Mouse (Mus musculus) heart, embryonic 13.5 days (tissue): Measurements from ENCODE around the gene Mmp25. TPM values are rescaled to one million over a fixed set of nuclear protein-coding genes. Genes with fewer than 3 reads are reported as not detected.

Experiments used
- ATAC-seq: fragments of 200-750 bp; cut with Nextera tagmentation; 2 replicates; pipeline ENCODE4 v1.8.0; 2017; ENCODE audit warnings: moderate TSS enrichment; ENCODE audit not compliant: insufficient number of reproducible peaks, low FRiP score, low TSS enrichment; ENCODE audit errors: extremely low read depth
- H3K27ac ChIP-seq: fragments of 300-500 bp; sonication (generic); replicated peaks from 2 replicates; pipeline ENCODE4 v1.5.1; 2015; ENCODE audit warnings: moderate library complexity, mild to moderate bottlenecking, inconsistent platforms
- H3K27me3 ChIP-seq: fragments of 300-500 bp; sonication (generic); replicated peaks from 2 replicates; pipeline ENCODE4 v1.6.1; 2015; ENCODE audit warnings: mild to moderate bottlenecking, inconsistent platforms
- H3K36me3 ChIP-seq: fragments of 300-500 bp; sonication (generic); 2 replicates; pipeline ENCODE4 v1.6.1; 2015; ENCODE audit warnings: mild to moderate bottlenecking, inconsistent platforms
- H3K4me1 ChIP-seq: fragments of 300-500 bp; sonication (generic); 2 replicates; pipeline ENCODE4 v1.6.1; 2015; ENCODE audit warnings: inconsistent platforms
- H3K4me2 ChIP-seq: fragments of 300-500 bp; sonication (generic); 2 replicates; pipeline ENCODE4 v1.6.1; 2015; ENCODE audit warnings: inconsistent platforms, mild to moderate bottlenecking, moderate library complexity
- H3K4me3 ChIP-seq: fragments of 300-500 bp; sonication (generic); 2 replicates; pipeline ENCODE4 v1.5.1; 2015; ENCODE audit warnings: moderate library complexity, mild to moderate bottlenecking, inconsistent platforms
- H3K9ac ChIP-seq: fragments of 300-500 bp; sonication (generic); 2 replicates; pipeline ENCODE4 v1.6.1; 2015; ENCODE audit warnings: inconsistent platforms, mild to moderate bottlenecking, moderate library complexity
- H3K9me3 ChIP-seq: fragments of 300-500 bp; sonication (generic); 2 replicates; pipeline ENCODE4 v1.6.1; 2016; ENCODE audit warnings: inconsistent platforms
- WGBS: fragments of 180-500 bp; shearing (Covaris S2); methylation state at CpG from one replicate; pipeline ENCODE4 v1.1.7; 2015; ENCODE audit warnings: mixed read lengths; 5-methylcytosine and 5-hydroxymethylcytosine counted together
- polyA plus RNA-seq: library from polyadenylated mRNA; unstranded; fragments of >200 nt; fragmentation: Nextera tagmentation; extraction: Ambion mirVana; gene quantifications from 2 replicates; pipeline ENCODE4 v1.2.1, GENCODE M21; 2015

Gene Mmp25
- polyA plus RNA-seq: 0.32 and 0.62 TPM in 2 replicates

DNA sequence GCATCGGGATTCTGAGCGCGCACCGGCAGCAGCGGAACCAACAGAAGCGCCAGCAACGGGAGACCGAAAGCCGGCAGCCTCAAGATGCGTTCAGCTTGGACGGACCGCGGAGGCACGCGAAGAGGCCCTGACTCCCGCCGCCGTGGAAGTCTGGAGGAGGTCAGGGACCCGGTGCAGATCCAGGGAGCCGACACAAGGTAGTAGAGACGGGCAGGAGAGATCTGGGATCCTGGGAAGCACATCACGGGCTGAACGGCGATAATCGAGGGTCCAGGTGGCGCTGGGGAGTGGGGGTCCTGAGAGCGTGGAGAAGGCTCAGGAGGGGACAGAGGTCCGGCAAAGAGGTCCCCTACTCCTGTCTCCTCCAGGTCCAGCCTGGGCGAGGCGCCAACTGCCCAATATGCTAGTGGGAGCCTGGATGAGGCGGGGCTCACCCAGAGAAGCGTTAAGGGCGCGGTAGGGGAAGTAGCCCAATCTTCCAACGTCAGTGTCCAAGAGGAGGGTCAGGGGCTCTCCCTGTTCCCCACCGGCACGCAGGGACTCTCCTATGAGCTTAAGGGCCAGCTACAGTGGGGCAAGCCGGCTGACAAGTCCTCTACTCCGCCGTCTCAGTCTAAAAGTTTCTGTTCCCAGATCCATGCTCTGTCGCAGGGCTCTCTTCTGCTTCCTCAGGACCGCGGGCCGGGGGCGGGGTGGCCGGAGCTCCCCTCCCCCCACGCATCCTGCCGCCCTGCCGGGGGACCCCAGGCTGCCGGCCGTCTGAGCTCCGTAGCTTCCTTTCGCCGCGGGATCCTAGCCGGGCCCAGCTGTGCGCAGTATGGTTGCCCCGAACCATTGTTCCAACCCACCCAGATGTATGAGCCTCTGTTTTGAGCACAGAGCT lies at the start of gene Mmp25:
Gene Mmp25 (minus strand): TSS at position 665 of the 883 bp plus-strand sequence.
- 0 out of 2 replicates have a peak, but pooled peaks have one; percentile 10 for ATAC-seq
- 2% methylated on average over 58 of the region's 58 CpGs for WGBS
- Histone ChIP-seq H3K27ac (no peak within 1 kb of the TSS), H3K9me3 (peaks cover 7% of the 10 kb centered on the region; the same call in 1 of the 2 replicates), H3K36me3 (no peaks in the 10 kb centered on the region), H3K4me3 (peak within 1 kb of the TSS; percentile 60), H3K4me1 (peaks cover 16% of the 10 kb centered on the region), H3K9ac (peak within 1 kb of the TSS; percentile 75), H3K4me2 (peak within 1 kb of the TSS; percentile 95), H3K27me3 (peaks cover 43% of the 10 kb centered on the region)

DNA sequence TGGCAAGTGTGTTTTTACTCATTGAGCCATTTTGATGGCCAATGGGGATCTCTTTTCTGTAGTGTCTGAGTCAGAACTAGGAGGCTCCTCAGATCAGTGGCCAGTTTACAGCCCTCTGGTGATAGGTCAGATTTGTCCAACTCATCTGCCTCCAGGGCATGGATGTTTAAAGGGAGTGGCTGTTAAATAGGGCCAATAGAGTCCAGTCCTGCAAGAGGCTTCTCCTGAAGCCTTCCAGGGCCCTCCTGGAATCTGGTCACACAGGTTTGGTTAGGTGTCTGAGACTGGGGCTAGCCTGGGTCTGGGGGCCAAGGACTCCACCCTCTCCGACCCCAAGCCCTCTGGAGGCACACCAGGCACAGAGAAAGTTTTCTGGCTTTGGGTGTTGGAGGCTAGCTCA lies 49.4 kb upstream of the Mmp25 start:
- no peak overlapping the region for H3K27ac ChIP-seq

DNA sequence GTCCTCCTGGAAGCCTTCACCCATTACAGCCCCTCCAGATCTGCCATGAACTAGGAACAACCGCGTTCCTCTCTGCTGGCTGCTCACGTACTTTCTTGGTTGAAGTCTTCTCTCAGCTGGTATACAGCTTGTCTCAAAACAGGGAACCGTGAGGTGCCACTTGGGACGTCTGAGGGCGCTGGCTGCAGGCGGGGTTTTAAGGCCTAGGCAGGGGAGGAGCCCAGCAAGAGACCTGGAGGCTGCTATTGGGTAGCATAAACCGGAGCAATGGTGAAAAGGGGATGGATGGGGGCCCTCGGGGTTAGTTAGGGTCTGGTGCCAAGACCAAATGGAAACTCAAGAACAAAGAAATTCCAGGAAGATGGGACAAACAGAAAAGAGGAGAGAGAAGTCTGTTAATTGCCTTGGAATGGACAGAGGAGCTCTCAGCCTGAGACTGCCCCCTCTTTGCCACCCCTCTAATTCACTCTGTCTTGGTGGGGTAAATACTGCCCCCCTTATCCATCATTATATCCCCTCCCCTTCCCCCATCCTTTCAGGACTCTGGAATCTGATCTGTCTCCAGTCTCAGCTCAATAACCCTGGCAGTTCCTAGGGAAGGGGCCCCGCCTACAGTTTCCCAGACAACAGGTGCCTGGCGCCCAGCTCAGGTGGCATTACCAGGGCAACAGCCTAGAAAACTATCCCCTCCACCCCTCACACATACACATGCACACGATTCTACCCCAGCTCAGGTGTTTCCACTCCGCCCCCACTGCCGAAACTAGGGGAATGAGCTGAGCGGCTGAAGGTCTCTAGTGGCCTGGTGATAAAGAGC lies 39.0 kb upstream of the Mmp25 start, which contains the start of gene Cldn9:
Gene Cldn9 (minus strand): TSS at position 171 of the 817 bp plus-strand sequence.
- no peak within 1 kb of the TSS for H3K9ac ChIP-seq
- no peak for ATAC-seq

More for the DNA sequence above, 49.4 kb upstream of the Mmp25 start:
- Histone ChIP-seq H3K9me3 (no peaks in the 10 kb centered on the region), H3K4me2 (no peak overlapping the region), H3K36me3 (no peaks in the 10 kb centered on the region), H3K9ac (no peak overlapping the region), H3K4me1 (peaks cover 6% of the 10 kb centered on the region), H3K27me3 (peaks cover 65% of the 10 kb centered on the region), H3K4me3 (no peak overlapping the region)
- no peak for ATAC-seq
- WGBS: 60% methylated on average over 1 of the region's 1 CpGs

DNA sequence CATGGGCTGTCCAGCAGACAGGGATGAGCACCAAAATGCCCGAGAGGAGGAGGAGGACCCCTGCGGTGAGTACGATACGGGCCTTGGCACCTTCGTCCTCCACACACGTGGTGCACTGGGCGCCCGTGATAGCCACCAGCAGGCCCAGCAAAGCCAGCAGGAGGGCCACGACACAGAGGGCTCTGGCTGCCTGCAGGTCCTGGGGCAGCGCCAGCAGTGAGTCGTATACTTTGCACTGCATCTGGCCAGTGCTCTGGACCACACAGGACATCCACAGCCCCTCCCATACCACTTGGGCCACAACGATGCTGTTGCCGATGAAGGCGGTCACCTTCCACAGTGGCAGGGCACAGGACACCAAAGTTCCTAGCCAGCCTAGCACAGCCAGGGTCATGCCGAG lies 38.1 kb upstream of the Mmp25 start:
- WGBS: 17% methylated on average over 15 of the region's 15 CpGs
- Histone ChIP-seq H3K36me3 (no peaks in the 10 kb centered on the region), H3K4me2 (no peak overlapping the region), H3K9ac (no peak overlapping the region), H3K27me3 (peaks cover 76% of the 10 kb centered on the region), H3K4me1 (peaks cover 7% of the 10 kb centered on the region), H3K27ac (no peak overlapping the region), H3K9me3 (no peaks in the 10 kb centered on the region), H3K4me3 (no peak overlapping the region)
- no peak for ATAC-seq

More for the DNA sequence above, 39.0 kb upstream of the Mmp25 start, which contains the start of gene Cldn9:
- H3K9me3 ChIP-seq: no peaks in the 10 kb centered on the region
- H3K4me1 ChIP-seq: peaks cover 7% of the 10 kb centered on the region
- WGBS: 25% methylated on average over 15 of the region's 15 CpGs
- H3K27ac ChIP-seq: no peak within 1 kb of the TSS
- no peak within 1 kb of the TSS for H3K4me2 ChIP-seq
- no peaks in the 10 kb centered on the region for H3K36me3 ChIP-seq
- no peak within 1 kb of the TSS for H3K4me3 ChIP-seq
- H3K27me3 ChIP-seq: peaks cover 68% of the 10 kb centered on the region

DNA sequence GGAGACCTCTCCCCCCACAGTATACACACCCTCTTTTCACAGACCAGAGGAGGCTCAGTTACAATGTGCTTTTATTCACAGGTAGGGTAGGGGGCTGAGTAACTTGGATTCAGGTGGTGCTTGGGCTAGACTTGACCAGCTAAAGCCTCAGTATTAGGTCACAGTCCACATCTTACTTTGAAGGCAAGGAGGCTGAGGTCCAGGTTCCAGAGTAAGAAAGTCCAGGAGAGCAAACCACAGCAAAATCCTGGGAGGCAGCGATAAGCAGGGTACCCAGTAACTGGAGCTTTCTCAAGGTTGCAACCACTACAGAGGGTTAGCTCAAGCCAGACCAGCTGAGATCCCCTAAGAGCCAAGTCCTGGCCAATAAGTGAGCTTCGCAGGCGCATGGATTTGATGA lies 37.5 kb upstream of the Mmp25 start:
- H3K27me3 ChIP-seq: peaks cover 83% of the 10 kb centered on the region
- no peak for ATAC-seq
- H3K4me1 ChIP-seq: peaks cover 10% of the 10 kb centered on the region
- no peaks in the 10 kb centered on the region for H3K9me3 ChIP-seq
- no peak overlapping the region for H3K9ac ChIP-seq
- H3K36me3 ChIP-seq: no peaks in the 10 kb centered on the region
- H3K4me2 ChIP-seq: no peak overlapping the region
- WGBS: 50% methylated on average over 3 of the region's 3 CpGs
- H3K4me3 ChIP-seq: no peak overlapping the region
- no peak overlapping the region for H3K27ac ChIP-seq

DNA sequence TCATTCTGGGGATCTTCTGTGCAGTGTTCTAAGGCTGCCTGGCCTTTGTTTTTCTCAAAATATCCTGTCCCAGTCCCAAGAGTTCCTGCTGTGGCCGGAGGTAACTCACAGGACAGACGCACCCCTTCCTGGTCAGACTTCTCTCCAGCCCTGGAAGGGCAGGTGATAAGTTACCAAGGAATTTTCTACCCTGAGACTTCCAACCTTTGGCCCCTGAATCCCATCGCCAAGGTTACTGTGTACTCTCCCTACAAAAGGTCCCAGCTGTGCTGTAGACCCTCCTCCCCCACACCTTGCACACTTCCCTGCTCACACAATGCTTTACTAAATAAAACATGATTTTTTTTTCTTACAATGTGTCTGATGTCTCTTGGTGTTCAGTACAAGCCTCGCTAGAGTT lies 37.0 kb upstream of the Mmp25 start:
- Histone ChIP-seq H3K9ac (no peak overlapping the region), H3K27me3 (peaks cover 84% of the 10 kb centered on the region), H3K4me2 (no peak overlapping the region), H3K9me3 (no peaks in the 10 kb centered on the region), H3K27ac (no peak overlapping the region), H3K36me3 (no peaks in the 10 kb centered on the region), H3K4me1 (peaks cover 12% of the 10 kb centered on the region), H3K4me3 (no peak overlapping the region)
- no peak for ATAC-seq
- 48% methylated on average over 4 of the region's 4 CpGs for WGBS

DNA sequence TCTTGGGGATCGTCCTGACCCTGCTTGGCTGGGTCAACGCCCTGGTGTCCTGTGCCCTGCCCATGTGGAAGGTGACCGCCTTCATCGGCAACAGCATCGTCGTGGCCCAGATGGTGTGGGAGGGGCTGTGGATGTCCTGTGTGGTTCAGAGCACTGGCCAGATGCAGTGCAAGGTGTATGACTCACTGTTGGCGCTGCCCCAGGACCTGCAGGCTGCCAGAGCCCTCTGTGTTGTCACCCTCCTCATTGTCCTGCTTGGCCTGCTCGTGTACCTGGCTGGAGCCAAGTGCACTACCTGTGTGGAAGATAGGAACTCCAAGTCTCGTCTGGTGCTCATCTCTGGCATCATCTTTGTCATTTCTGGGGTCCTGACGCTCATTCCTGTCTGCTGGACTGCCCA lies 36.0 kb upstream of the Mmp25 start:
- 59% methylated on average over 10 of the region's 10 CpGs for WGBS
- Histone ChIP-seq H3K27me3 (peaks cover 84% of the 10 kb centered on the region), H3K4me2 (no peak overlapping the region)

DNA sequence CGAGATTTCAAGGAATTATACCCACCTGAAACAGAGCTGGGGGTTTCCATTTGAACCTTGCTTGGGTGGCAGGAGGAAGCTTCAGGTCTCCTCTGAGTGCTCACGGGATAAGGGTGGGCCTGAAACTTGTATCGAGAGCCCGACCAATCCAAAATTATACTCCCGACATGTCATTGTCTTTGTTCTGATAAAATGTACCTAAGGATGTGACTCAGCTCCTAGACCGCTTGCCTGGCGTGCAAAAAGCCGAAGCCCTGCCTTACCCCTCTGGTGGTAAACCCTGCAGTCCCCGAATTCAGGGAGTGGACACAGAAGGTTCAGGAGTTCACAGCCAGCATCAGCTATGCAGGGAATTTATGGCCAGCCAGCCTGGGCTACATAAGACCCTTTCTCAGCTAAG lies 35.3 kb upstream of the Mmp25 start:
- H3K27me3 ChIP-seq: peaks cover 79% of the 10 kb centered on the region
- no peak overlapping the region for H3K27ac ChIP-seq
- peak overlapping the region; percentile 41 for H3K4me3 ChIP-seq
- H3K4me2 ChIP-seq: no peak overlapping the region
- H3K9me3 ChIP-seq: no peaks in the 10 kb centered on the region
- peaks cover 24% of the 10 kb centered on the region for H3K4me1 ChIP-seq
- ATAC-seq: no peak
- 60% methylated on average over 9 of the region's 9 CpGs for WGBS
- H3K36me3 ChIP-seq: peaks cover 5% of the 10 kb centered on the region; the same call in 1 of the 2 replicates
- no peak overlapping the region for H3K9ac ChIP-seq

More for the DNA sequence above, 36.0 kb upstream of the Mmp25 start:
- no peak for ATAC-seq
- no peak overlapping the region for H3K9ac ChIP-seq
- no peaks in the 10 kb centered on the region for H3K9me3 ChIP-seq
- H3K4me3 ChIP-seq: no peak overlapping the region
- no peaks in the 10 kb centered on the region for H3K36me3 ChIP-seq
- peaks cover 16% of the 10 kb centered on the region for H3K4me1 ChIP-seq
- no peak overlapping the region for H3K27ac ChIP-seq

DNA sequence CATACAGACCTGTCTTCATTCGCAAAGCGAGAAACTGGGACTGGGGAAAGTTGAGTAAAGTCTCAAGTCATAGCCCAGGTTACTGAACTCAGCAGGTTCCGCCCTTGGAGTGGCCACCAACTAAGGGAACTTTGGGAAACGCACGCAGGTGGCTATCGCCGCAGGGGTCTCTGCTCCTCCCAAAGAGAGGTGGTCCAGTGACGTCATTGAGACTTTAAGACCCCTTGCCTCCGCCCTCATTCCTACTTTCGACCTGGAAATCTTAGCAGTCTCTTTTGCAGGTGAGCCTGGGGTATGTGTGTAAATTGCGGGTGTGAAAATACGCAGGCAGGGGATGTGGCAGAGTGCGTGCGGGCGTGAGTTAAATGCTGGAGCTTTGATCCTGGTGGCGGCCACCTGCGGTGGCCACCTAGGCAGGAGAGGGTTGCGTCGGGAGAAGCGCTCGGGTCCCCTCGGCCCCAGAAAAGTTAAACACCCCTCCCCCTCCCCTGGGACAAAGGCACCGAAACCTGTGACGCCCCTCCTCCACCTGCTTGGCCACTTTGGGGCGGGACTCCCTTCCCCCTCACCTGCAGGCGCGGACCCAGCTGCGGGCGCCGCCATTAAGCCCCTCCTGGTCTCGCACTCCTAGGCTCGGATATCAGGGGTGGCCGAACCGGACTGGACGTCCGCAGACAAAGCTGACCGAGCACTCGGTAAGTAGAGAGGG lies 34.2 kb upstream of the Mmp25 start, which contains the start of gene Cldn6:
Gene Cldn6 (plus strand): TSS at position 123 of the 709 bp plus-strand sequence.
- no peak for ATAC-seq
- peaks cover 34% of the 10 kb centered on the region for H3K4me1 ChIP-seq
- H3K27me3 ChIP-seq: peaks cover 68% of the 10 kb centered on the region
- no peaks in the 10 kb centered on the region for H3K9me3 ChIP-seq
- H3K9ac ChIP-seq: peak within 1 kb of the TSS; percentile 58; the same call in 1 of the 2 replicates
- no peak within 1 kb of the TSS for H3K27ac ChIP-seq
- WGBS: 2% methylated on average over 38 of the region's 38 CpGs
- H3K36me3 ChIP-seq: peaks cover 5% of the 10 kb centered on the region; the same call in 1 of the 2 replicates
- peak within 1 kb of the TSS; percentile 41 for H3K4me3 ChIP-seq
- H3K4me2 ChIP-seq: peak within 1 kb of the TSS; percentile 61

DNA sequence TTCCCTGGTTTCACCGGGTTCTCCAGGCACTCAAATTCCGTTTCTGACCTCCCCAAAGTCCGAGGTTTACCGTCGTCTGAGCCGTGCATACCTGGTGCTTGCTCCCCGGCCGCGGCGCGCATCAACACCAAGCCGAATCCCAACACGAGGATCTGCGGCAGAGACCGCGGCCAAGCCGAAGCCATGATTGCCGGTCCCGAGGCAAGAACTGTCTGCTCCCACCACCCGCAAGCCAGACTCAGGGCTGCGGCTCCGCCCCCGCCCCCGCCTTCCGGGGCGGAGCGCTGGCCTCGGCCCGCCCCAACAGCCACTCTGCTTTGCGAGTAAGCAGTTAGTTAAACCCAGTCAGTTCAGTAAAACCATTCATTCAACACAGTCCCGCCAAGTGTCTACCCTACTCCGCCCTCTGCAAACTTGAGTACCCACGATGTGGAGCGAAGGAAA lies 32.2 kb upstream of the Mmp25 start, which contains the start of gene Tnfrsf12a:
Gene Tnfrsf12a (minus strand): TSS at position 233 of the 444 bp plus-strand sequence.
- Histone ChIP-seq H3K27me3 (peaks cover 48% of the 10 kb centered on the region), H3K36me3 (peaks cover 6% of the 10 kb centered on the region), H3K27ac (peak within 1 kb of the TSS; percentile 98), H3K9me3 (no peaks in the 10 kb centered on the region), H3K4me1 (peaks cover 46% of the 10 kb centered on the region), H3K4me3 (peak within 1 kb of the TSS; percentile 79), H3K9ac (peak within 1 kb of the TSS; percentile 86), H3K4me2 (peak within 1 kb of the TSS; percentile 88)
- no peak for ATAC-seq
- WGBS: under 1% methylated on average over 34 of the region's 34 CpGs
